Mouse (Mus musculus) kidney, postnatal 36 days (tissue): Measurements from ENCODE around the gene Hspb2.

ENCODE experiments used
- DNase-seq, 2 experiments: peaks; one replicate each; pipeline ENCODE4 v3.0.0; 2021 to 2022; ENCODE audit warnings: mixed read lengths in 2 of 2

Gene Hspb2

GRCm38 (mm10) chr9:50752054-50752602 is at the start of gene Hspb2:
Gene Hspb2, minus strand, starts transcription at chr9:50752354.
- peak in 1 of 2 experiments; percentile 53 for DNase-seq

- peak; percentile 67 to 72 for DNase-seq
Measured at GRCm38 (mm10) chr9:50800985-50801384, 48.8 kb upstream of the Hspb2 start.

GRCm38 (mm10) chr9:50798368-50798767 is 46.2 kb upstream of the Hspb2 start:
- DNase-seq = no peak

- DNase-seq = no peak
Measured at GRCm38 (mm10) chr9:50797641-50798040, 45.5 kb upstream of the Hspb2 start.

GRCm38 (mm10) chr9:50796776-50797175 is 44.6 kb upstream of the Hspb2 start:
- peak; percentile 47 to 54 for DNase-seq

- no peak for DNase-seq
Measured at GRCm38 (mm10) chr9:50795266-50795665, 43.1 kb upstream of the Hspb2 start.

GRCm38 (mm10) chr9:50782155-50782554 is 30.0 kb upstream of the Hspb2 start:
- peak in 1 of 2 experiments; percentile 73 for DNase-seq

- DNase-seq = no peak
Measured at GRCm38 (mm10) chr9:50776162-50776760, 24.1 kb upstream of the Hspb2 start.

GRCm38 (mm10) chr9:50775662-50776126 is 23.5 kb upstream of the Hspb2 start:
- peak in 1 of 2 experiments; percentile 23 for DNase-seq

GRCm38 (mm10) chr9:50774991-50775612 is 22.9 kb upstream of the Hspb2 start, which contains the start of the genes Alg9 and 1110032A03Rik:
Gene Alg9, plus strand, starts transcription at chr9:50775019.
Gene 1110032A03Rik, minus strand, starts transcription at chr9:50775520.
- peak; percentile 87 to 95 for DNase-seq

GRCm38 (mm10) chr9:50774026-50774462 is 21.9 kb upstream of the Hspb2 start:
- no peak for DNase-seq

- DNase-seq = no peak
Measured at GRCm38 (mm10) chr9:50770011-50770410, 17.9 kb upstream of the Hspb2 start.

GRCm38 (mm10) chr9:50768107-50769002 is 16.2 kb upstream of the Hspb2 start, which contains the start of gene Fdxacb1:
Gene Fdxacb1, plus strand, starts transcription at chr9:50768236.
- peak; percentile 99 for DNase-seq

GRCm38 (mm10) chr9:50767531-50768106 is 15.5 kb upstream of the Hspb2 start:
- no peak for DNase-seq

- DNase-seq = peak; percentile 22 to 52
Measured at GRCm38 (mm10) chr9:50763331-50763730, 11.2 kb upstream of the Hspb2 start.

- DNase-seq = no peak
Measured at GRCm38 (mm10) chr9:50761520-50762243, 9.5 kb upstream of the Hspb2 start.

GRCm38 (mm10) chr9:50756711-50757110 is 4.6 kb upstream of the Hspb2 start:
- no peak for DNase-seq

- DNase-seq = no peak
Measured at GRCm38 (mm10) chr9:50753947-50754346, 1.8 kb upstream of the Hspb2 start.

- DNase-seq = peak; percentile 79 to 86
Measured at GRCm38 (mm10) chr9:50752784-50753615, 846 bp upstream of the Hspb2 start.

GRCm38 (mm10) chr9:50751323-50751722 is 831 bp downstream of the Hspb2 start, which contains the start of gene Cryab:
Gene Cryab, plus strand, starts transcription at chr9:50751325.
- no peak for DNase-seq

GRCm38 (mm10) chr9:50750706-50751105 is 1.4 kb downstream of the Hspb2 start:
- no peak for DNase-seq
